Mouse (Mus musculus): ENCODE data around the gene Rc3h1. TPM values are rescaled to one million over a fixed set of nuclear protein-coding genes. Genes with fewer than 3 reads are reported as not detected.
A peak's percentile ranks its signal among the peaks of the same experiment; 100 is the strongest.

The Rc3h1 gene
- total and polyA plus RNA-seq, 2 experiments, result 7.7 to 13.1 TPM

DNA sequence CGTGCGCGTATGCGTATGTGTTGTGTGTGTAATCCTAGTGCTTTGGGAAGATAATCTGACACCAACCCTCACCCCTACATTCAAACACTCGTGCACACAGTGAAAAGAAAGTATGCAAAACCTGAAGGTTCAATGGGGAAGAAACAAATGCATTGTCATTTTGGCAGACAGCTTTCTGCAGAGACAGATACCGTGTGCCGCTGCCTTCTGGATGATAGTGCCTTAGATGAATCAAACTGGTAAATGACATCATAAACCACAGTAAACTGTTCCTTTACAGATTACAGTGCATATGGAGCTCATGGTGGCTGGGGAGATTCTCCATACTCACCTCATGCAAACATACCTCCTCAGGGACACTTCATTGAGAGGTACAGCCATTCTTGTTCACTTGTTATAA lies 57.0 kb downstream of the Rc3h1 start:
- no peak for DNase-seq (ENCODE audit: extremely low read depth, low read depth, low spot score)
- H3K9ac ChIP-seq (ENCODE audit: low read depth, low read length), result no peak overlapping the region
- no peak overlapping the region for H3K4me3 ChIP-seq (ENCODE audit: insufficient read depth, low read depth, low read length)
- H3K27me3 ChIP-seq (ENCODE audit: control insufficient read depth, insufficient read depth, low read length), result no peaks in the 10 kb centered on the region
- H3K36me3 ChIP-seq (ENCODE audit: control insufficient read depth, insufficient read depth, low read length), result peaks cover 60% of the 10 kb centered on the region
- no peak for TF ChIP-seq CTCF (IDR thresholded peaks at IDR 0.05; ENCODE audit: low read depth, low read length)
- no peak for TF ChIP-seq POLR2A (IDR thresholded peaks at IDR 0.05; ENCODE audit: extremely low read depth, insufficient read depth, low read length)
- no peak overlapping the region for H3K27ac ChIP-seq (replicated peaks; ENCODE audit: insufficient read depth, low read depth, low read length)
- WGBS, result 93% methylated on average over 7 of the region's 7 CpGs
- H3K79me2 ChIP-seq (ENCODE audit: control insufficient read depth, insufficient read depth, low read length), result no peaks in the 10 kb centered on the region; the same call in 1 of the 2 replicates
- H3K4me1 ChIP-seq (ENCODE audit: control insufficient read depth, insufficient read depth, low read length), result no peaks in the 10 kb centered on the region

DNA sequence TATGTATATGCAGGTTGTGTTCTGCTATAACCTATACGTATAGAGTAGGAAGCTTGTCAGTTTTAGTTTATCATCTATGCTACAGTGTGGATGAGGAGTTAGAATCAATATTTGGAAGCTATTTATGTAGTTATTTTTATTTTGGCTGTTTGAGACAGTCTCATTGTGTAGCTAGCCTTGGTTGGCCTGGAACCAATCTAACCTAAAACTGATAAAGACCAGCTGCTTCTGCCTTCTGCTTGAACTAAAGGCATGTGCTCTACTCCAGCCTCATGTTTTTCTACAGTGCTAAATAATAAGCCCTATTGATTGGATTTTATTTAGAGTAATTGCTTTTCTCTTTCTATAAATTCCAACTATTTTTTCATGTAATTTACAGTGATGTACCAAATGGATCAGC lies 61.0 kb downstream of the Rc3h1 start:
- no peak overlapping the region for H3K9ac ChIP-seq (ENCODE audit: low read depth, low read length)
- WGBS, result 89% methylated on average over 1 of the region's 1 CpGs
- TF ChIP-seq CTCF (IDR thresholded peaks at IDR 0.05; ENCODE audit: low read depth, low read length), result no peak
- no peak for TF ChIP-seq POLR2A (IDR thresholded peaks at IDR 0.05; ENCODE audit: extremely low read depth, insufficient read depth, low read length)
- H3K4me1 ChIP-seq (ENCODE audit: control insufficient read depth, insufficient read depth, low read length), result no peaks in the 10 kb centered on the region; the same call in 1 of the 2 replicates
- H3K36me3 ChIP-seq (ENCODE audit: control insufficient read depth, insufficient read depth, low read length), result peaks cover 61% of the 10 kb centered on the region
- H3K4me3 ChIP-seq (ENCODE audit: insufficient read depth, low read depth, low read length), result no peak overlapping the region
- no peak overlapping the region for H3K27ac ChIP-seq (replicated peaks; ENCODE audit: insufficient read depth, low read depth, low read length)
- no peaks in the 10 kb centered on the region for H3K27me3 ChIP-seq (ENCODE audit: control insufficient read depth, insufficient read depth, low read length)
- DNase-seq (ENCODE audit: extremely low read depth, low read depth, low spot score), result no peak
- H3K79me2 ChIP-seq (ENCODE audit: control insufficient read depth, insufficient read depth, low read length), result no peaks in the 10 kb centered on the region

DNA sequence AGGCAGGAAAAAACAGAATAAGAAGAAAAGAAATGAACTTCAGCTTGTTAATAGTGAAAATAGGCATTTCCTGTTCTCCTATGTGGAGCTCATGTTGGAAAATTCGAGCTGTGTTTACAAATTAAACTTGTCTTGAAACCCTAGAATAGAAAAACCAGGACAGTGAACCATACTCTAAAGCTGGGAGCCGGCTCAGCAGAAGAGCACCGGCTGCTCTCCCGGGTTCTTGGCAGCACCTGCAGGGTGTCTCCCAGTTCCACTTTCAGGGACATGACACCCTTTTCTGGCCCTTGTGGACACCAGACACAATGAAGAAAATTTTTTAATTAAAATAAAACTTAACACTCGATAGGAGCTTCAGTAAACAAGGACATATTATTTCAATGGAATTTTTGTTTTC lies 62.4 kb downstream of the Rc3h1 start:
- whole genome bisulfite sequencing, result 26% methylated on average over 5 of the region's 5 CpGs
- Histone ChIP-seq H3K4me1 (ENCODE audit: control insufficient read depth, insufficient read depth, low read length) (no peaks in the 10 kb centered on the region; the same call in 1 of the 2 replicates), H3K79me2 (ENCODE audit: control insufficient read depth, insufficient read depth, low read length) (no peaks in the 10 kb centered on the region), H3K4me3 (ENCODE audit: insufficient read depth, low read depth, low read length) (no peak overlapping the region), H3K27me3 (ENCODE audit: control insufficient read depth, insufficient read depth, low read length) (no peaks in the 10 kb centered on the region), H3K36me3 (ENCODE audit: control insufficient read depth, insufficient read depth, low read length) (peaks cover 52% of the 10 kb centered on the region), H3K9ac (ENCODE audit: low read depth, low read length) (no peak overlapping the region), H3K27ac (replicated peaks; ENCODE audit: insufficient read depth, low read depth, low read length) (no peak overlapping the region)
- DNase-seq (ENCODE audit: extremely low read depth, low read depth, low spot score), result peak; percentile 26
- TF ChIP-seq CTCF (IDR thresholded peaks at IDR 0.05; ENCODE audit: low read depth, low read length) (no peak), POLR2A (IDR thresholded peaks at IDR 0.05; ENCODE audit: extremely low read depth, insufficient read depth, low read length) (no peak)

DNA sequence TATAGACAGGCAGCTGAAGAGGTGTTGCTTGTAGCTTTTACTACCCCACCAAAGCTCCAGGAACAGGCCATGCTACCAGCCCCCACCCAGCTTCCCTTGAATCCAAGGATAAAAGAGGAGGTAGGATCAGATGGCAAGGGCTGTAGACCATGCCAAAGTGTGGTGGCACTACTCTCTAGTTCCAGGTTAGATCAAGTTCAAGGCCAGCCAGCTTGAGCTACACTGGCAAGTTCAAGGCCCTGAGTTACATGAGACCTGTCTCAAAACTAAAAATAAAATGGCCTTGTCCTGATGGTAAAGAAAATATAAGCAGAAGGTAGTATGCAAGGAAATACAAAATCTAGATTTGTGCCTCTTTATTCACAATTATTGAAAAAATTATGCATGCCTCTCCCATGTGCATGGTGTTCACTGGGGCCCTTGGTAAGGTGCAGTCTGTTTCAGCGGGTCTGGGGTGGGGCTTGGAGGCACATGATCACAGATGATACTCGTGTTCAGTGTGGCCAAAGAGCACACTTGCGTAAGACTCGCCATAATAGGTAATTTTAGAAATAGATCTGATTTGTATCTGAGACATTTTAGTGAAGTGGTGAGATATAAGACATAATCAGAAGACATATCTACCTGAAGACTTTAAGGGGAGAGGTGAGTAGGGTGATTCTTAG lies 72.0 kb downstream of the Rc3h1 start, which contains the start of gene Serpinc1:
Gene Serpinc1, plus strand, starts transcription at position 515 of the 665 bp plus-strand sequence.
- H3K36me3 ChIP-seq (ENCODE audit: control insufficient read depth, insufficient read depth, low read length), result peaks cover 4% of the 10 kb centered on the region; the same call in 1 of the 2 replicates
- no peaks in the 10 kb centered on the region for H3K27me3 ChIP-seq (ENCODE audit: control insufficient read depth, insufficient read depth, low read length)
- peak within 1 kb of the TSS; percentile 56 for H3K4me3 ChIP-seq (ENCODE audit: insufficient read depth, low read depth, low read length)
- H3K9ac ChIP-seq (ENCODE audit: low read depth, low read length), result peak within 1 kb of the TSS; percentile 73
- peak; percentile 96 for DNase-seq (ENCODE audit: extremely low read depth, low read depth, low spot score)
- peaks cover 20% of the 10 kb centered on the region for H3K4me1 ChIP-seq (ENCODE audit: control insufficient read depth, insufficient read depth, low read length)
- TF ChIP-seq CTCF (IDR thresholded peaks at IDR 0.05; ENCODE audit: low read depth, low read length) (no peak), POLR2A (IDR thresholded peaks at IDR 0.05; ENCODE audit: extremely low read depth, insufficient read depth, low read length) (no peak)
- WGBS, result 18% methylated on average over 4 of the region's 4 CpGs
- H3K27ac ChIP-seq (replicated peaks; ENCODE audit: insufficient read depth, low read depth, low read length), result peak within 1 kb of the TSS; percentile 100
- H3K79me2 ChIP-seq (ENCODE audit: control insufficient read depth, insufficient read depth, low read length), result peaks cover 3% of the 10 kb centered on the region; the same call in 1 of the 2 replicates

DNA sequence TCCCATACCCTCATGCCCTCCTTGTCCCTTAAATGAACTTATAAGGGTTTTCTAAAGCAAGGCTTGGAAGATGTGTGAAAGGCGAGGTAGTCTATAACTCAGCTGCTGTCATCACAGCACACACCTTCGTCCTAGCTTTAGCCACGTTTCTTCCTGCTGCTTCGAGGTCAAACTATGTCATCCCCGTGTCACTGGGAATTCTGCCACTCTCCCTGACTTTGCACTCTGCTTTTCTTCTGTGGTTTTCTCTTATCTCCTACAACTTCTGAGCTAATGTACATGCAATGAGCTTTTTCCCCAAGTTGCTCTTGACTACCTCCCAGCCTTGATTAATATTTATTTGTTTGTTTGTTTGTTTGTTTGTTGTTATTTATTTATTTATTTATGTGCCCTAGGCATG lies 73.8 kb downstream of the Rc3h1 start:
- peak overlapping the region; percentile 100 for H3K27ac ChIP-seq (replicated peaks; ENCODE audit: insufficient read depth, low read depth, low read length)
- H3K4me1 ChIP-seq (ENCODE audit: control insufficient read depth, insufficient read depth, low read length), result peaks cover 29% of the 10 kb centered on the region

More for the DNA sequence above, 73.8 kb downstream of the Rc3h1 start:
- TF ChIP-seq CTCF (IDR thresholded peaks at IDR 0.05; ENCODE audit: low read depth, low read length), result no peak
- no peak for TF ChIP-seq POLR2A (IDR thresholded peaks at IDR 0.05; ENCODE audit: extremely low read depth, insufficient read depth, low read length)
- DNase-seq (ENCODE audit: extremely low read depth, low read depth, low spot score), result peak; percentile 91
- Histone ChIP-seq H3K9ac (ENCODE audit: low read depth, low read length) (peak overlapping the region; percentile 73), H3K79me2 (ENCODE audit: control insufficient read depth, insufficient read depth, low read length) (peaks cover 6% of the 10 kb centered on the region; the same call in 1 of the 2 replicates), H3K36me3 (ENCODE audit: control insufficient read depth, insufficient read depth, low read length) (no peaks in the 10 kb centered on the region; the same call in 1 of the 2 replicates), H3K4me3 (ENCODE audit: insufficient read depth, low read depth, low read length) (peak overlapping the region; percentile 55), H3K27me3 (ENCODE audit: control insufficient read depth, insufficient read depth, low read length) (no peaks in the 10 kb centered on the region)
- WGBS, result 11% methylated on average over 5 of the region's 5 CpGs
